20 mouse cellular contexts compared by ENCODE assay signal in the genomic region with DNA sequence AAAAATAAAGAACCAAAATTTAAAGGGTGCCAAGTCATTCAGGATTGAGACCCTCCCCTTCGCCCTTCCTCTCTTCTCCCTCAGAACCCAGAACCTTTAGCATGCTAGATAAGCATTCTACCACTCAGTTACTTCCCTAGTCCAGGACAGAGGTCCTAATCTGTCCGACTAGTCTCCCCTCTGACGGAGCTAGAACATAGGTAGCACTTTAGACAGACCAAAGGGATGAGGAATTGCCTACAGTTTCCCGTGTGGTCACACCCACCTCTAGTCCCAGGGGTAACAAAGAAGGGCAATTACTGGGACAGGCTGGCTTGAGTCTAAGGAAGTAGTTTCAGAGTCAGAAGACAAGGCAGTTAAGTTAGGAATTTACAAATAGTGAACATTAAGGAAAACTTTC. TPM values are rescaled to one million over a fixed set of nuclear protein-coding genes. Genes with fewer than 3 reads are reported as not detected.
DNase-seq lines count a peak whose midpoint lies in the region; ATAC-seq and TF ChIP-seq lines count a peak whose summit lies in the region.
"Had no signal": no experiment of that assay in that cellular context is flagged by ENCODE, and none has a peak within 500 bp of the region (broad histone marks: within the 10 kb centered on the region; RNA-seq: fewer than 3 reads in every experiment).

No protein-coding gene starts in this region.

- H3K9me3 ChIP-seq in forebrain, embryonic 11.5 days (ENCODE audit: control insufficient read depth, low read length) = no peaks in the 10 kb centered on the region
- H3K9me3 ChIP-seq in forebrain, embryonic 10.5 days = no peaks in the 10 kb centered on the region
- H3K9me3 ChIP-seq in megakaryocyte, embryonic 14.5 days = no peaks in the 10 kb centered on the region
- H3K9me3 ChIP-seq in stomach, postnatal 0 days (ENCODE audit: control insufficient read depth, low read length) = no peaks in the 10 kb centered on the region
- H3K9me3 ChIP-seq: kidney, embryonic 15.5 days; limb, embryonic 13.5 days; liver, embryonic 15.5 days; neural tube, embryonic 15.5 days; stomach, embryonic 15.5 days had no signal

- no peak overlapping the region for H3K9ac ChIP-seq in forebrain, embryonic 11.5 days (ENCODE audit: low read length)
- no peak overlapping the region for H3K9ac ChIP-seq in stomach, postnatal 0 days (ENCODE audit: low read length)
- H3K9ac ChIP-seq: kidney, embryonic 15.5 days; limb, embryonic 13.5 days; liver, embryonic 15.5 days; neural tube, embryonic 15.5 days; stomach, embryonic 15.5 days had no signal

- no peak overlapping the region for H3K27ac ChIP-seq in forebrain, embryonic 11.5 days (ENCODE audit: low read depth, low read length)
- H3K27ac ChIP-seq in forebrain, embryonic 10.5 days = no peak overlapping the region
- peak overlapping the region; percentile 30; the same call in 1 of the 2 replicates for H3K27ac ChIP-seq in stomach, postnatal 0 days (replicated peaks)
- H3K27ac ChIP-seq: heart, adult 2 months; kidney, embryonic 15.5 days; limb, embryonic 13.5 days; liver, embryonic 15.5 days; stomach, embryonic 15.5 days had no signal

- ATAC-seq in forebrain, embryonic 11.5 days (replicated peaks; ENCODE audit: low FRiP score) = peak; percentile 50
- ATAC-seq in megakaryocyte, adult 5-6 weeks (ENCODE audit: poor library complexity, severe bottlenecking) = no peak
- peak; percentile 31 for ATAC-seq in granulocyte monocyte progenitor cell, adult 5-6 weeks (replicated peaks; ENCODE audit: poor library complexity, severe bottlenecking)
- ATAC-seq in stomach, postnatal 0 days (ENCODE audit: low FRiP score, low TSS enrichment) = no peak

- intact Hi-C loops in left cerebral cortex, postnatal 14 days (cut with DNase I) = no loop called here

- no peak overlapping the region for H3K4me2 ChIP-seq in forebrain, embryonic 11.5 days (ENCODE audit: low read depth, low read length, severe bottlenecking)
- H3K4me2 ChIP-seq in stomach, postnatal 0 days (replicated peaks; ENCODE audit: low read depth) = no peak overlapping the region
- H3K4me2 ChIP-seq: kidney, embryonic 15.5 days; limb, embryonic 13.5 days; liver, embryonic 15.5 days; neural tube, embryonic 15.5 days; stomach, embryonic 15.5 days had no signal

- no peaks in the 10 kb centered on the region; the same call in 1 of the 2 replicates for H3K27me3 ChIP-seq in forebrain, embryonic 11.5 days (ENCODE audit: control insufficient read depth, insufficient read depth, low read length)
- H3K27me3 ChIP-seq in forebrain, embryonic 10.5 days (ENCODE audit: poor library complexity, severe bottlenecking) = peaks cover 61% of the 10 kb centered on the region
- H3K27me3 ChIP-seq in megakaryocyte, embryonic 14.5 days (replicated peaks) = no peaks in the 10 kb centered on the region
- no peaks in the 10 kb centered on the region for H3K27me3 ChIP-seq in stomach, postnatal 0 days (ENCODE audit: control insufficient read depth, insufficient read depth, low read length)
- H3K27me3 ChIP-seq: kidney, embryonic 15.5 days; limb, embryonic 13.5 days; liver, embryonic 15.5 days; neural tube, embryonic 15.5 days; stomach, embryonic 15.5 days had no signal

- H3K36me3 ChIP-seq in forebrain, embryonic 11.5 days (ENCODE audit: control insufficient read depth, insufficient read depth, low read length) = no peaks in the 10 kb centered on the region
- H3K36me3 ChIP-seq in forebrain, embryonic 10.5 days (replicated peaks) = no peaks in the 10 kb centered on the region
- peaks cover 69% of the 10 kb centered on the region for H3K36me3 ChIP-seq in megakaryocyte, embryonic 14.5 days (replicated peaks; ENCODE audit: low read length)
- no peaks in the 10 kb centered on the region for H3K36me3 ChIP-seq in stomach, postnatal 0 days (ENCODE audit: control insufficient read depth, insufficient read depth, low read length)
- H3K36me3 ChIP-seq: neural tube, embryonic 15.5 days had no signal

- peaks cover 8% of the 10 kb centered on the region; the same call in 1 of the 2 replicates for H3K4me1 ChIP-seq in forebrain, embryonic 11.5 days (replicated peaks; ENCODE audit: control insufficient read depth, insufficient read depth, low read length)
- peaks cover 69% of the 10 kb centered on the region for H3K4me1 ChIP-seq in forebrain, embryonic 10.5 days
- H3K4me1 ChIP-seq in megakaryocyte, embryonic 14.5 days = peaks cover 83% of the 10 kb centered on the region
- H3K4me1 ChIP-seq in stomach, postnatal 0 days (replicated peaks; ENCODE audit: control insufficient read depth, insufficient read depth) = no peaks in the 10 kb centered on the region
- H3K4me1 ChIP-seq: stomach, embryonic 15.5 days had no signal

- no peak for TF ChIP-seq EP300 in stomach, postnatal 0 days (optimal IDR thresholded peaks at IDR 0.05)

- TF ChIP-seq CTCF in stomach, postnatal 0 days (IDR thresholded peaks at IDR 0.05; ENCODE audit: low read depth) = no peak

- no peak overlapping the region for H3K4me3 ChIP-seq in forebrain, embryonic 11.5 days (ENCODE audit: low read depth, low read length)
- no peak overlapping the region; the same call in 1 of the 2 replicates for H3K4me3 ChIP-seq in forebrain, embryonic 10.5 days
- peak overlapping the region; percentile 40 for H3K4me3 ChIP-seq in megakaryocyte, embryonic 14.5 days (replicated peaks)
- H3K4me3 ChIP-seq in stomach, postnatal 0 days (ENCODE audit: low read depth, low read length) = no peak overlapping the region
- H3K4me3 ChIP-seq: erythroblast, embryonic 14.5 days; heart, adult 2 months; kidney, embryonic 15.5 days; limb, embryonic 13.5 days; liver, embryonic 15.5 days; neural tube, embryonic 15.5 days; stomach, embryonic 15.5 days had no signal

- 8% methylated on average over 4 of the region's 4 CpGs for WGBS in forebrain, embryonic 11.5 days
- 17% methylated on average over 4 of the region's 4 CpGs for WGBS in forebrain, embryonic 10.5 days
- WGBS in stomach, postnatal 0 days = 39% methylated on average over 4 of the region's 4 CpGs

- no peak for DNase-seq in forebrain, embryonic 11.5 days (ENCODE audit: low spot score)
- no peak for DNase-seq in forebrain, embryonic 10.5 days (ENCODE audit: extremely low spot score, low spot score)
- DNase-seq in stomach, postnatal 0 days (ENCODE audit: low spot score) = no peak
- DNase-seq in left cerebral cortex, postnatal 14 days (ENCODE audit: low spot score in 2 of 2) = no peak
- no peak for DNase-seq in urinary bladder, adult 18-20 months (ENCODE audit: low spot score in 2 of 2)
- DNase-seq: adrenal gland, postnatal 14 days; cerebellum, adult 2 months; heart, adult 2 months; heart, postnatal 10 days; thymus, postnatal 14 days had no signal

RNA-seq across cellular contexts. Expression of gene Ism2, which starts 28.5 kb away (rescaled TPM):
- 1.0 and 2.3 TPM in 2 replicates for polyA plus RNA-seq in forebrain, embryonic 11.5 days (2014; fragmentation: Nextera tagmentation; extraction: Ambion mirVana)
- 0.63 and 1.8 TPM in 2 replicates for polyA plus RNA-seq in forebrain, embryonic 10.5 days (2016; fragmentation: Nextera tagmentation; extraction: Ambion mirVana)
- 0.04 TPM in 1 of 2 replicates, not detected in the other for polyA plus RNA-seq in megakaryocyte, embryonic 14.5 days (2012; ENCODE audit: insufficient read depth, low replicate concordance)
- total RNA-seq in megakaryocyte, adult 5-6 weeks (2015) = not detected in 2 replicates
- not detected in 2 replicates for total RNA-seq in megakaryocyte, adult 5-6 weeks (2017)
- not detected in 2 replicates for total RNA-seq in granulocyte monocyte progenitor cell, adult 5-6 weeks (2014; fragmentation: Nextera tagmentation)
- total RNA-seq in granulocyte monocyte progenitor cell, adult 5-6 weeks (2017) = not detected in 2 replicates
- 0.28 and 0.34 TPM in 2 replicates for polyA plus RNA-seq in stomach, postnatal 0 days (2015; fragmentation: Nextera tagmentation; extraction: Ambion mirVana)
- under 1 TPM; 0.47 to 0.48 TPM for total RNA-seq in left cerebral cortex, postnatal 14 days (2021)
- total RNA-seq: adrenal gland, postnatal 14 days; gastrocnemius, adult 18-20 months; heart, adult 2 months had no signal
- polyA plus RNA-seq: erythroblast, embryonic 14.5 days had no signal

Comparison
In these comparisons a context has a peak if more than half of its experiments do, and no peak if none do; other contexts are left out.
1. ATAC-seq: peak in forebrain, embryonic 11.5 days (single experiment) and granulocyte monocyte progenitor cell, adult 5-6 weeks (single experiment); none in megakaryocyte, adult 5-6 weeks (single experiment) and stomach, postnatal 0 days (single experiment).